Mouse (Mus musculus): Measurements from ENCODE around the gene Ifnl2.

GRCm38 (mm10) chr7:28466721-28467212 is 43.5 kb downstream of the Ifnl2 start:
- no peak for TF ChIP-seq POLR2AphosphoS2 (IDR thresholded peaks at IDR 0.05; ENCODE audit: low read length)
- TF ChIP-seq POLR2A (IDR thresholded peaks at IDR 0.05; ENCODE audit: control insufficient read depth in 1 of 2, insufficient read depth in 1 of 2, low read depth in 1 of 2, low read length in 2 of 2, poor library complexity in 1 of 2), result no peak
- no peak for TF ChIP-seq ZC3H11A (IDR thresholded peaks at IDR 0.05; ENCODE audit: low read depth, low read length)
- TF ChIP-seq MEF2A (IDR thresholded peaks at IDR 0.05; ENCODE audit: extremely low read depth, insufficient replicate concordance, low read depth, low read length, poor library complexity, severe bottlenecking), result no peak
- no peak for TF ChIP-seq CTCF (IDR thresholded peaks at IDR 0.05 in 2 of 3, conservative IDR thresholded peaks at IDR 0.05 in 1 of 3; ENCODE audit: control insufficient read depth in 1 of 3, insufficient read depth in 1 of 3, low read depth in 2 of 3, low read length in 3 of 3, poor library complexity in 1 of 3, severe bottlenecking in 1 of 3)
- no peak for TF ChIP-seq USF1 (IDR thresholded peaks at IDR 0.05; ENCODE audit: low read depth, low read length)
- no peak for TF ChIP-seq HCFC1 (IDR thresholded peaks at IDR 0.05; ENCODE audit: low read depth, low read length)
- TF ChIP-seq SIN3A (IDR thresholded peaks at IDR 0.05; ENCODE audit: low read length), result no peak
- no peak for TF ChIP-seq TCF12 (IDR thresholded peaks at IDR 0.05; ENCODE audit: low read depth, low read length)
- no peak for TF ChIP-seq RAD21 (IDR thresholded peaks at IDR 0.05; ENCODE audit: low read depth, low read length)
- TF ChIP-seq USF2 (IDR thresholded peaks at IDR 0.05; ENCODE audit: borderline replicate concordance in 1 of 2, insufficient read depth in 1 of 2, low read depth in 1 of 2, low read length in 2 of 2), result no peak
- no peak for TF ChIP-seq CHD2 (IDR thresholded peaks at IDR 0.05; ENCODE audit: low read length)
- no peak for TF ChIP-seq SMC3 (IDR thresholded peaks at IDR 0.05; ENCODE audit: low read depth, low read length)
- TF ChIP-seq E2F4 (IDR thresholded peaks at IDR 0.05; ENCODE audit: borderline replicate concordance, low read depth, low read length), result no peak

Data from MEL (cell line).